Comparison of ENCODE assay signal across 11 mouse cellular contexts in the genomic region with DNA sequence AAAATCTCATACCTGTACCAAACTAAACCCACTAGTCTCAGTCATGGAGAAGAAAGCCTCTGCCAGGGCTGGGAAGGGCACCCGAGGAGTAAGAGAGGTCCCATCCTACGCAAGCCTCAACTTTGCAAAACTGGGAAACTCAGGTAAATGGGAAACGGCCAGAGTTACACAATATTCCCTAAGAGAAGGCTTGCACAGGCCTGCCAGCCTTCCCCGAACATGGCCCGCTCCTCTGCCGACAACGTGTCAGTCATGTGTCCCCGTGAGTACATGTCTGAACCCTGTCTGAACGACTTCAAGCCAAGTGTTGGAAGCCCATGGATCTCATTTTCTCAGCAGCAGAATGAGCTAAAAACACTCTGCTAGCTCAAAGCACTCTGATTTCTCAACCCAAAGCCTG. TPM values are rescaled to one million over a fixed set of nuclear protein-coding genes. Genes with fewer than 3 reads are reported as not detected.
DNase-seq lines count a peak whose midpoint lies in the region; ATAC-seq and TF ChIP-seq lines count a peak whose summit lies in the region.
"Had no signal": no experiment of that assay in that cellular context is flagged by ENCODE, and none has a peak within 500 bp of the region (broad histone marks: within the 10 kb centered on the region; RNA-seq: fewer than 3 reads in every experiment).

No protein-coding gene starts in this region.

- no peak for TF ChIP-seq EP300 in liver, postnatal 0 days (IDR thresholded peaks at IDR 0.05; ENCODE audit: low read depth)

- peaks cover 31% of the 10 kb centered on the region for H3K4me1 ChIP-seq in heart, embryonic 10.5 days
- H3K4me1 ChIP-seq in bone marrow macrophage, adult 2 months (ENCODE audit: control insufficient read depth, insufficient read depth, low read length): peaks cover 22% of the 10 kb centered on the region
- H3K4me1 ChIP-seq in forebrain, embryonic 16.5 days (replicated peaks; ENCODE audit: control insufficient read depth, insufficient read depth, low read length): peaks cover 24% of the 10 kb centered on the region
- peaks cover 24% of the 10 kb centered on the region for H3K4me1 ChIP-seq in liver, postnatal 0 days (ENCODE audit: insufficient read depth)
- H3K4me1 ChIP-seq in thymus, adult 2 months (replicated peaks; ENCODE audit: control insufficient read depth, insufficient read depth, low read length): peaks cover 5% of the 10 kb centered on the region; the same call in 1 of the 2 replicates

- ATAC-seq in forebrain, embryonic 16.5 days: no peak
- no peak for ATAC-seq in liver, postnatal 0 days

- H3K9me3 ChIP-seq in heart, embryonic 10.5 days: no peaks in the 10 kb centered on the region
- H3K9me3 ChIP-seq in forebrain, embryonic 16.5 days (ENCODE audit: control insufficient read depth, low read length): no peaks in the 10 kb centered on the region
- no peaks in the 10 kb centered on the region for H3K9me3 ChIP-seq in liver, postnatal 0 days (ENCODE audit: low read length)

- H3K9ac ChIP-seq in forebrain, embryonic 16.5 days (replicated peaks; ENCODE audit: low read depth, low read length): no peak overlapping the region
- peak overlapping the region; percentile 24; the same call in 1 of the 2 replicates for H3K9ac ChIP-seq in liver, postnatal 0 days (replicated peaks)

- DNase-seq in heart, embryonic 10.5 days (ENCODE audit: low spot score): peak; percentile 74
- no peak for DNase-seq in heart, postnatal 36 days
- no peak for DNase-seq in liver, postnatal 0 days
- no peak for DNase-seq in thymus, adult 18-20 months
- no peak for DNase-seq in thymus, adult 2 months
- no peak for DNase-seq in lung, adult 18-20 months
- DNase-seq: cerebellum, adult 18-20 months had no signal

- H3K27ac ChIP-seq in heart, embryonic 10.5 days: no peak overlapping the region
- no peak overlapping the region for H3K27ac ChIP-seq in bone marrow macrophage, adult 2 months (ENCODE audit: insufficient read depth, low read depth, low read length)
- no peak overlapping the region for H3K27ac ChIP-seq in forebrain, embryonic 16.5 days (ENCODE audit: low read length)
- peak overlapping the region; percentile 95 for H3K27ac ChIP-seq in liver, postnatal 0 days (ENCODE audit: low read depth)
- H3K27ac ChIP-seq in thymus, adult 2 months (ENCODE audit: control insufficient read depth, insufficient read depth, low read length): no peak overlapping the region

- TF ChIP-seq POLR2A in bone marrow macrophage, adult 2 months (IDR thresholded peaks at IDR 0.05; ENCODE audit: borderline replicate concordance, low read depth, low read length): no peak
- no peak for TF ChIP-seq POLR2A in thymus, adult 2 months (IDR thresholded peaks at IDR 0.05; ENCODE audit: control insufficient read depth, extremely low read depth, insufficient read depth, low read length, poor library complexity)

- 76% methylated on average over 9 of the region's 9 CpGs for WGBS in heart, embryonic 10.5 days
- WGBS in forebrain, embryonic 16.5 days: 81% methylated on average over 9 of the region's 9 CpGs
- 57% methylated on average over 9 of the region's 9 CpGs for WGBS in liver, postnatal 0 days (ENCODE audit: insufficient replicate concordance)
- WGBS in thymus, adult 2 months: 97% methylated on average over 9 of the region's 9 CpGs

- H3K36me3 ChIP-seq in heart, embryonic 10.5 days: peaks cover 30% of the 10 kb centered on the region
- H3K36me3 ChIP-seq in forebrain, embryonic 16.5 days (ENCODE audit: control insufficient read depth, insufficient read depth): peaks cover 19% of the 10 kb centered on the region
- peaks cover 23% of the 10 kb centered on the region for H3K36me3 ChIP-seq in liver, postnatal 0 days (replicated peaks; ENCODE audit: insufficient read depth, low read length)
- 0 out of 2 replicates have a peak, but pooled peaks cover 3% of the 10 kb centered on the region for H3K36me3 ChIP-seq in thymus, adult 2 months (ENCODE audit: control insufficient read depth, insufficient read depth, low read length)

- no peaks in the 10 kb centered on the region for H3K27me3 ChIP-seq in heart, embryonic 10.5 days (ENCODE audit: insufficient read depth, poor library complexity, severe bottlenecking)
- no peaks in the 10 kb centered on the region for H3K27me3 ChIP-seq in forebrain, embryonic 16.5 days (replicated peaks; ENCODE audit: control insufficient read depth, insufficient read depth, low read length)
- H3K27me3 ChIP-seq in liver, postnatal 0 days (ENCODE audit: insufficient read depth, low read length): no peaks in the 10 kb centered on the region
- H3K27me3 ChIP-seq in thymus, adult 2 months (ENCODE audit: control insufficient read depth, insufficient read depth, low read length): no peaks in the 10 kb centered on the region

- TF ChIP-seq CTCF in bone marrow macrophage, adult 2 months (IDR thresholded peaks at IDR 0.05; ENCODE audit: low read depth, low read length): no peak
- no peak for TF ChIP-seq CTCF in liver, postnatal 0 days (IDR thresholded peaks at IDR 0.05; ENCODE audit: low read depth)
- TF ChIP-seq CTCF in thymus, adult 2 months (IDR thresholded peaks at IDR 0.05; ENCODE audit: borderline replicate concordance, control insufficient read depth, extremely low read depth, insufficient read depth, low read length, poor library complexity): no peak

- intact Hi-C loops in heart, postnatal 36 days (cut with DNase I): no loop called here

- peak overlapping the region; percentile 64 for H3K4me2 ChIP-seq in forebrain, embryonic 16.5 days (ENCODE audit: low read length)
- H3K4me2 ChIP-seq in liver, postnatal 0 days (ENCODE audit: low read depth, low read length): peak overlapping the region; percentile 87

- H3K4me3 ChIP-seq in heart, embryonic 10.5 days: peak overlapping the region; percentile 19
- H3K4me3 ChIP-seq in bone marrow macrophage, adult 2 months (ENCODE audit: insufficient read depth, low read length): peak overlapping the region; percentile 14; the same call in 1 of the 2 replicates
- H3K4me3 ChIP-seq in forebrain, embryonic 16.5 days (replicated peaks; ENCODE audit: low read length): peak overlapping the region; percentile 92
- peak overlapping the region; percentile 98; the same call in 1 of the 2 replicates for H3K4me3 ChIP-seq in liver, postnatal 0 days (ENCODE audit: low read depth, low read length)
- no peak overlapping the region for H3K4me3 ChIP-seq in thymus, adult 2 months (ENCODE audit: control insufficient read depth, insufficient read depth, low read length)

RNA-seq across cellular contexts. Expression of gene Pcyox1, which starts 1.9 kb away (rescaled TPM):
- 55.4 and 57.8 TPM in 2 replicates for polyA plus RNA-seq in heart, embryonic 10.5 days (2016; fragmentation: Nextera tagmentation; extraction: Ambion mirVana)
- total RNA-seq in heart, postnatal 36 days (2021): 10 to 100 TPM; 74.9 to 92.7 TPM
- 98.9 and 99.9 TPM in 2 replicates for polyA plus RNA-seq in bone marrow macrophage, adult 2 months (2012; ENCODE audit: insufficient read depth, insufficient read length, missing spikeins)
- polyA plus RNA-seq in forebrain, embryonic 16.5 days (2015; fragmentation: Nextera tagmentation; extraction: Ambion mirVana): 104 and 119 TPM in 2 replicates
- 69.6 and 80.4 TPM in 2 replicates for polyA plus RNA-seq in liver, postnatal 0 days (2015; fragmentation: Nextera tagmentation; extraction: Ambion mirVana)
- polyA plus RNA-seq in thymus, adult 2 months (2012; rRNA removed): 14.9 and 15.8 TPM in 2 replicates

RNA-seq across cellular contexts. Expression of gene Tia1, which starts 9.0 kb away (rescaled TPM):
- 144 and 177 TPM in 2 replicates for polyA plus RNA-seq in heart, embryonic 10.5 days (2016; fragmentation: Nextera tagmentation; extraction: Ambion mirVana)
- total RNA-seq in heart, postnatal 36 days (2021): 10 to 100 TPM; 18.1 to 26.4 TPM
- polyA plus RNA-seq in bone marrow macrophage, adult 2 months (2012; ENCODE audit: insufficient read depth, insufficient read length, missing spikeins): 49.7 and 67.7 TPM in 2 replicates
- polyA plus RNA-seq in forebrain, embryonic 16.5 days (2015; fragmentation: Nextera tagmentation; extraction: Ambion mirVana): 370 and 414 TPM in 2 replicates
- polyA plus RNA-seq in liver, postnatal 0 days (2015; fragmentation: Nextera tagmentation; extraction: Ambion mirVana): 15.2 and 17.2 TPM in 2 replicates
- polyA plus RNA-seq in thymus, adult 2 months (2012; rRNA removed): 73.1 and 83.4 TPM in 2 replicates

RNA-seq across cellular contexts. Expression of gene Snrpg, which starts 23.9 kb away (rescaled TPM):
- 410 and 487 TPM in 2 replicates for polyA plus RNA-seq in heart, embryonic 10.5 days (2016; fragmentation: Nextera tagmentation; extraction: Ambion mirVana)
- 10 to 100 TPM; 34.1 to 42.1 TPM for total RNA-seq in heart, postnatal 36 days (2021)
- polyA plus RNA-seq in bone marrow macrophage, adult 2 months (2012; ENCODE audit: insufficient read depth, insufficient read length, missing spikeins): 122 and 159 TPM in 2 replicates
- 420 and 457 TPM in 2 replicates for polyA plus RNA-seq in forebrain, embryonic 16.5 days (2015; fragmentation: Nextera tagmentation; extraction: Ambion mirVana)
- 174 and 204 TPM in 2 replicates for polyA plus RNA-seq in liver, postnatal 0 days (2015; fragmentation: Nextera tagmentation; extraction: Ambion mirVana)
- 67.2 and 87.1 TPM in 2 replicates for polyA plus RNA-seq in thymus, adult 2 months (2012; rRNA removed)

RNA-seq across cellular contexts. Expression of gene Fam136a, which starts 29.6 kb away (rescaled TPM):
- 148 and 182 TPM in 2 replicates for polyA plus RNA-seq in heart, embryonic 10.5 days (2016; fragmentation: Nextera tagmentation; extraction: Ambion mirVana)
- 10 to 100 TPM; 26.8 to 28.9 TPM for total RNA-seq in heart, postnatal 36 days (2021)
- 11.0 and 13.2 TPM in 2 replicates for polyA plus RNA-seq in bone marrow macrophage, adult 2 months (2012; ENCODE audit: insufficient read depth, insufficient read length, missing spikeins)
- polyA plus RNA-seq in forebrain, embryonic 16.5 days (2015; fragmentation: Nextera tagmentation; extraction: Ambion mirVana): 128 TPM in 2 replicates
- polyA plus RNA-seq in liver, postnatal 0 days (2015; fragmentation: Nextera tagmentation; extraction: Ambion mirVana): 69.8 and 74.1 TPM in 2 replicates
- polyA plus RNA-seq in thymus, adult 2 months (2012; rRNA removed): 14.3 and 15.3 TPM in 2 replicates

RNA-seq across cellular contexts. Expression of gene Gm44790, which starts 31.4 kb away (rescaled TPM):
- 1.1 TPM in 1 of 2 replicates, not detected in the other for polyA plus RNA-seq in heart, embryonic 10.5 days (2016; fragmentation: Nextera tagmentation; extraction: Ambion mirVana)
- not detected for total RNA-seq in heart, postnatal 36 days (2021)
- polyA plus RNA-seq in bone marrow macrophage, adult 2 months (2012; ENCODE audit: insufficient read depth, insufficient read length, missing spikeins): not detected in 2 replicates
- polyA plus RNA-seq in forebrain, embryonic 16.5 days (2015; fragmentation: Nextera tagmentation; extraction: Ambion mirVana): not detected in 2 replicates
- polyA plus RNA-seq in liver, postnatal 0 days (2015; fragmentation: Nextera tagmentation; extraction: Ambion mirVana): not detected in 2 replicates
- 32.3 and 32.5 TPM in 2 replicates for polyA plus RNA-seq in thymus, adult 2 months (2012; rRNA removed)
- total RNA-seq: gastrocnemius, postnatal 4 days; neutrophil, adult 5-6 weeks had no signal
